Mouse (Mus musculus) heart, embryonic 13.5 days (tissue): ENCODE measurements around the gene Kif13a. TPM values are rescaled to one million over a fixed set of nuclear protein-coding genes. Genes with fewer than 3 reads are reported as not detected.
A peak's percentile ranks its signal among the peaks of the same experiment; 100 is the strongest.

ENCODE experiments used
- ATAC-seq: fragments of 200-750 bp; cut with Nextera tagmentation; 2 replicates; pipeline ENCODE4 v1.8.0; 2017; ENCODE audit warnings: moderate TSS enrichment; ENCODE audit not compliant: insufficient number of reproducible peaks, low FRiP score, low TSS enrichment; ENCODE audit errors: extremely low read depth
- H3K27ac ChIP-seq: fragments of 300-500 bp; sonication (generic); replicated peaks from 2 replicates; pipeline ENCODE4 v1.5.1; 2015; ENCODE audit warnings: moderate library complexity, mild to moderate bottlenecking, inconsistent platforms
- H3K27me3 ChIP-seq: fragments of 300-500 bp; sonication (generic); replicated peaks from 2 replicates; pipeline ENCODE4 v1.6.1; 2015; ENCODE audit warnings: mild to moderate bottlenecking, inconsistent platforms
- H3K36me3 ChIP-seq: fragments of 300-500 bp; sonication (generic); 2 replicates; pipeline ENCODE4 v1.6.1; 2015; ENCODE audit warnings: mild to moderate bottlenecking, inconsistent platforms
- H3K4me1 ChIP-seq: fragments of 300-500 bp; sonication (generic); 2 replicates; pipeline ENCODE4 v1.6.1; 2015; ENCODE audit warnings: inconsistent platforms
- H3K4me2 ChIP-seq: fragments of 300-500 bp; sonication (generic); 2 replicates; pipeline ENCODE4 v1.6.1; 2015; ENCODE audit warnings: inconsistent platforms, mild to moderate bottlenecking, moderate library complexity
- H3K4me3 ChIP-seq: fragments of 300-500 bp; sonication (generic); 2 replicates; pipeline ENCODE4 v1.5.1; 2015; ENCODE audit warnings: moderate library complexity, mild to moderate bottlenecking, inconsistent platforms
- H3K9ac ChIP-seq: fragments of 300-500 bp; sonication (generic); 2 replicates; pipeline ENCODE4 v1.6.1; 2015; ENCODE audit warnings: inconsistent platforms, mild to moderate bottlenecking, moderate library complexity
- H3K9me3 ChIP-seq: fragments of 300-500 bp; sonication (generic); 2 replicates; pipeline ENCODE4 v1.6.1; 2016; ENCODE audit warnings: inconsistent platforms
- WGBS: fragments of 180-500 bp; shearing (Covaris S2); methylation state at CpG from one replicate; pipeline ENCODE4 v1.1.7; 2015; ENCODE audit warnings: mixed read lengths; 5-methylcytosine and 5-hydroxymethylcytosine counted together
- polyA plus RNA-seq: library from polyadenylated mRNA; unstranded; fragments of >200 nt; fragmentation: Nextera tagmentation; extraction: Ambion mirVana; gene quantifications from 2 replicates; pipeline ENCODE4 v1.2.1, GENCODE M21; 2015

The Kif13a gene
- polyA plus RNA-seq, 1 experiment from 2014 or later, result 22.9 TPM

GRCm38 (mm10) chr13:46810098-46810497, 119.6 kb downstream of the Kif13a start:
- Histone ChIP-seq H3K4me3 (no peak overlapping the region), H3K4me2 (no peak overlapping the region), H3K9me3 (no peaks in the 10 kb centered on the region), H3K9ac (no peak overlapping the region), H3K4me1 (peaks cover 17% of the 10 kb centered on the region), H3K27me3 (no peaks in the 10 kb centered on the region), H3K27ac (no peak overlapping the region), H3K36me3 (peaks cover 82% of the 10 kb centered on the region)
- 86% methylated on average over 12 of the region's 12 CpGs for WGBS
- no peak for ATAC-seq

GRCm38 (mm10) chr13:46807901-46808300, 121.8 kb downstream of the Kif13a start:
- no peaks in the 10 kb centered on the region for H3K27me3 ChIP-seq
- no peak for ATAC-seq

GRCm38 (mm10) chr13:46801196-46801595, 128.5 kb downstream of the Kif13a start:
- Histone ChIP-seq H3K4me2 (no peak overlapping the region), H3K9me3 (no peaks in the 10 kb centered on the region), H3K27ac (0 out of 2 replicates have a peak overlapping the region, but pooled peaks have one; percentile 70), H3K4me1 (peaks cover 21% of the 10 kb centered on the region), H3K9ac (no peak overlapping the region), H3K4me3 (no peak overlapping the region), H3K27me3 (no peaks in the 10 kb centered on the region), H3K36me3 (peaks cover 72% of the 10 kb centered on the region)
- no peak for ATAC-seq
- WGBS, result 89% methylated on average over 13 of the region's 13 CpGs

More at GRCm38 (mm10) chr13:46807901-46808300, 121.8 kb downstream of the Kif13a start:
- Histone ChIP-seq H3K4me2 (no peak overlapping the region), H3K36me3 (peaks cover 65% of the 10 kb centered on the region), H3K9ac (no peak overlapping the region), H3K4me1 (peaks cover 15% of the 10 kb centered on the region), H3K9me3 (no peaks in the 10 kb centered on the region), H3K4me3 (no peak overlapping the region), H3K27ac (no peak overlapping the region)
- WGBS, result 82% methylated on average over 11 of the region's 11 CpGs

GRCm38 (mm10) chr13:46798156-46798555, 131.5 kb downstream of the Kif13a start:
- no peak for ATAC-seq
- no peak overlapping the region for H3K27ac ChIP-seq
- no peaks in the 10 kb centered on the region for H3K27me3 ChIP-seq
- no peaks in the 10 kb centered on the region for H3K9me3 ChIP-seq
- H3K4me1 ChIP-seq, result peaks cover 28% of the 10 kb centered on the region
- 38% methylated on average over 4 of the region's 4 CpGs for whole genome bisulfite sequencing
- peaks cover 82% of the 10 kb centered on the region for H3K36me3 ChIP-seq
- no peak overlapping the region for H3K4me2 ChIP-seq
- H3K4me3 ChIP-seq, result no peak overlapping the region
- H3K9ac ChIP-seq, result no peak overlapping the region

GRCm38 (mm10) chr13:46796381-46796780, 133.3 kb downstream of the Kif13a start:
- Histone ChIP-seq H3K27ac (peak overlapping the region; percentile 67), H3K36me3 (peaks cover 79% of the 10 kb centered on the region), H3K4me2 (no peak overlapping the region), H3K4me3 (no peak overlapping the region), H3K27me3 (no peaks in the 10 kb centered on the region), H3K9me3 (no peaks in the 10 kb centered on the region), H3K9ac (no peak overlapping the region), H3K4me1 (peaks cover 16% of the 10 kb centered on the region)
- WGBS, result 46% methylated on average over 1 of the region's 1 CpGs
- no peak; the same call in 1 of the 2 replicates for ATAC-seq

GRCm38 (mm10) chr13:46793824-46794223, 135.8 kb downstream of the Kif13a start:
- Histone ChIP-seq H3K9ac (no peak overlapping the region), H3K4me1 (peaks cover 16% of the 10 kb centered on the region), H3K4me2 (no peak overlapping the region), H3K9me3 (no peaks in the 10 kb centered on the region), H3K27me3 (no peaks in the 10 kb centered on the region), H3K4me3 (no peak overlapping the region), H3K36me3 (peaks cover 81% of the 10 kb centered on the region), H3K27ac (no peak overlapping the region)
- WGBS, result 77% methylated on average over 13 of the region's 13 CpGs
- ATAC-seq, result no peak

- Histone ChIP-seq H3K27me3 (no peaks in the 10 kb centered on the region), H3K4me2 (no peak overlapping the region), H3K4me1 (peaks cover 10% of the 10 kb centered on the region), H3K4me3 (no peak overlapping the region), H3K9ac (no peak overlapping the region), H3K36me3 (peaks cover 92% of the 10 kb centered on the region), H3K9me3 (no peaks in the 10 kb centered on the region), H3K27ac (no peak overlapping the region)
- 74% methylated on average over 8 of the region's 8 CpGs for whole genome bisulfite sequencing
- ATAC-seq, result no peak
Observed at GRCm38 (mm10) chr13:46788452-46788851, 141.2 kb downstream of the Kif13a start.

GRCm38 (mm10) chr13:46786836-46787235, 142.8 kb downstream of the Kif13a start:
- H3K4me1 ChIP-seq, result peaks cover 10% of the 10 kb centered on the region
- 68% methylated on average over 2 of the region's 2 CpGs for WGBS
- no peak overlapping the region for H3K27ac ChIP-seq
- ATAC-seq, result no peak
- H3K9me3 ChIP-seq, result no peaks in the 10 kb centered on the region
- H3K9ac ChIP-seq, result no peak overlapping the region
- H3K4me3 ChIP-seq, result no peak overlapping the region
- no peaks in the 10 kb centered on the region for H3K27me3 ChIP-seq
- peaks cover 90% of the 10 kb centered on the region for H3K36me3 ChIP-seq
- no peak overlapping the region for H3K4me2 ChIP-seq

GRCm38 (mm10) chr13:46786064-46786561, 143.6 kb downstream of the Kif13a start:
- H3K4me1 ChIP-seq, result peaks cover 10% of the 10 kb centered on the region
- peaks cover 94% of the 10 kb centered on the region for H3K36me3 ChIP-seq
- no peak overlapping the region for H3K4me3 ChIP-seq
- H3K27ac ChIP-seq, result no peak overlapping the region
- no peaks in the 10 kb centered on the region for H3K9me3 ChIP-seq
- H3K9ac ChIP-seq, result no peak overlapping the region
- H3K4me2 ChIP-seq, result no peak overlapping the region
- ATAC-seq, result no peak
- no peaks in the 10 kb centered on the region for H3K27me3 ChIP-seq
- 92% methylated on average over 10 of the region's 10 CpGs for WGBS

- H3K4me1 ChIP-seq, result peaks cover 6% of the 10 kb centered on the region
- H3K4me2 ChIP-seq, result no peak overlapping the region
- no peak overlapping the region for H3K9ac ChIP-seq
- peaks cover 92% of the 10 kb centered on the region for H3K36me3 ChIP-seq
- 74% methylated on average over 11 of the region's 11 CpGs for WGBS
- no peaks in the 10 kb centered on the region for H3K27me3 ChIP-seq
- no peak for ATAC-seq
- no peak overlapping the region for H3K27ac ChIP-seq
- H3K4me3 ChIP-seq, result no peak overlapping the region
- H3K9me3 ChIP-seq, result no peaks in the 10 kb centered on the region
Observed at GRCm38 (mm10) chr13:46780379-46780778, 149.3 kb downstream of the Kif13a start.

- ATAC-seq, result no peak
- H3K27ac ChIP-seq, result no peak overlapping the region
- H3K4me1 ChIP-seq, result peaks cover 6% of the 10 kb centered on the region
- H3K9ac ChIP-seq, result no peak overlapping the region
- H3K4me3 ChIP-seq, result no peak overlapping the region
- 72% methylated on average over 10 of the region's 10 CpGs for WGBS
- no peaks in the 10 kb centered on the region for H3K9me3 ChIP-seq
- no peaks in the 10 kb centered on the region for H3K27me3 ChIP-seq
- no peak overlapping the region for H3K4me2 ChIP-seq
- H3K36me3 ChIP-seq, result peaks cover 92% of the 10 kb centered on the region
Observed at GRCm38 (mm10) chr13:46779831-46780230, 149.8 kb downstream of the Kif13a start.

GRCm38 (mm10) chr13:46777461-46777860, 152.2 kb downstream of the Kif13a start:
- Histone ChIP-seq H3K4me2 (no peak overlapping the region), H3K36me3 (peaks cover 92% of the 10 kb centered on the region), H3K4me1 (peaks cover 6% of the 10 kb centered on the region), H3K9me3 (peaks cover 2% of the 10 kb centered on the region; the same call in 1 of the 2 replicates), H3K27ac (no peak overlapping the region), H3K4me3 (no peak overlapping the region), H3K27me3 (no peaks in the 10 kb centered on the region), H3K9ac (no peak overlapping the region)
- 86% methylated on average over 3 of the region's 3 CpGs for WGBS
- no peak for ATAC-seq
